Mouse (Mus musculus) testis, adult 2 months (tissue): Measurements from ENCODE around the gene Pax6. TPM values are rescaled to one million over a fixed set of nuclear protein-coding genes. Genes with fewer than 3 reads are reported as not detected.

Experiments used
- H3K27ac ChIP-seq: fragments of 200-500 bp; 2 replicates; pipeline ENCODE4 v1.5.1; 2012; ENCODE audit warnings: low read depth, low read length; ENCODE audit not compliant: control insufficient read depth, insufficient read depth
- H3K27me3 ChIP-seq: fragments of 200-500 bp; 2 replicates; pipeline ENCODE4 v1.6.1; 2012; ENCODE audit warnings: mild to moderate bottlenecking, low read length, moderate library complexity; ENCODE audit not compliant: control insufficient read depth, insufficient read depth
- H3K36me3 ChIP-seq: fragments of 200-500 bp; 2 replicates; pipeline ENCODE4 v1.6.1; 2012; ENCODE audit warnings: mild to moderate bottlenecking, low read length; ENCODE audit not compliant: control insufficient read depth, insufficient read depth
- H3K4me1 ChIP-seq: fragments of 200-500 bp; 2 replicates; pipeline ENCODE4 v1.6.1; 2012; ENCODE audit warnings: low read length; ENCODE audit not compliant: control insufficient read depth, insufficient read depth
- H3K4me3 ChIP-seq: fragments of 200-500 bp; 2 replicates; pipeline ENCODE4 v1.5.1; 2012; ENCODE audit warnings: low read depth, mild to moderate bottlenecking, low read length, moderate library complexity, mixed read lengths; ENCODE audit not compliant: control insufficient read depth
- CTCF ChIP-seq: fragments of 200-500 bp; IDR thresholded peaks from 2 replicates; pipeline ENCODE4 v1.5.1; 2012; ENCODE audit warnings: low read depth, mild to moderate bottlenecking, inconsistent platforms, low read length, moderate library complexity; ENCODE audit not compliant: control insufficient read depth, insufficient read depth, insufficient replicate concordance
- POLR2A ChIP-seq: fragments of 200-500 bp; IDR thresholded peaks from 2 replicates; pipeline ENCODE4 v1.6.1; 2012; ENCODE audit warnings: low read depth, mild to moderate bottlenecking, inconsistent platforms, low read length, moderate library complexity; ENCODE audit not compliant: control insufficient read depth
- polyA plus RNA-seq: library from polyadenylated mRNA; depleted of rRNA; stranded (reverse); fragments of >200 nt; gene quantifications from 2 replicates; pipeline ENCODE4 v1.2.3, GENCODE M21; 2012

Pax6 gene
- polyA plus RNA-seq, 1 experiment = 0.32 TPM

DNA sequence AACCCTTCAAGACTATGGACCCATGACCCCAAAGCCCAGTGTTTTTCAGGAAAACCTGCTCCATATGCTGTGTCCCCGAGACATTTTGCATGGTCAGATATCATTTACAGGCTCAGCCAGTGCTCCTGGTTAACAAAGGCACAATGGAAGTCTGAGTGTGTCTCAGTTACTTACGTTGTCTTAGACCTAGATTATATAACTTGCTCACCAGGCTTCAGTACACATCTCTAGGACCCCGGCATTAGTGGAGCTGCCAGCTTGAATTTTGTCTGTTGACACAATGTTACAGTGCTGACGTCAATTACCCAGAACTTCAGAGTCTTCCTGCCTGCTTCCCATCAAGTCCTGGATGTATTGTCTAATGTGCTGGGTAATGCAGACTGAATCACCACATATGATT, 33.1 kb downstream of the Pax6 start:
- H3K4me1 ChIP-seq = no peaks in the 10 kb centered on the region
- no peak overlapping the region for H3K4me3 ChIP-seq
- no peaks in the 10 kb centered on the region for H3K36me3 ChIP-seq
- TF ChIP-seq CTCF (no peak), POLR2A (no peak)
- H3K27ac ChIP-seq = no peak overlapping the region
- H3K27me3 ChIP-seq = no peaks in the 10 kb centered on the region

DNA sequence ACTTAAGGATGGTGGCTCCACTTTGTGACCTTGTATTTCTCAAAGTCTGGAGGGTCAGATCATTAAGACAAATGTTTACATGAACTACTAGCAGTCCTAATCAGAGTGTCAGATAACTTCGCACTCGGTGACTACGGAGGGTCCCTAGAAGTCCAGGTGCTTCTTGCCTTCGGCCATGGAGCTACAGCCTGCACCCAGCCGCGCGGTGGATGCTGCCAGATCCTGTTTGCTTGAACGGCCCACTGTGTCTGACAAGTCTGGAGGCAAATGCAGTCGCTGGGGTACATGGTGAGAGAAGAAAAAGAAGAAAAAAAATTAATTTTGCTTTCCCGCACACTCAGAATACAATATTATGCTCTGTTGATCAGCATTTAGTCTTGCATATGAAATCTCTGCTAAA, 33.9 kb downstream of the Pax6 start:
- Histone ChIP-seq H3K27me3 (no peaks in the 10 kb centered on the region), H3K4me1 (no peaks in the 10 kb centered on the region), H3K27ac (no peak overlapping the region), H3K36me3 (no peaks in the 10 kb centered on the region), H3K4me3 (no peak overlapping the region)
- TF ChIP-seq POLR2A (no peak), CTCF (no peak)

DNA sequence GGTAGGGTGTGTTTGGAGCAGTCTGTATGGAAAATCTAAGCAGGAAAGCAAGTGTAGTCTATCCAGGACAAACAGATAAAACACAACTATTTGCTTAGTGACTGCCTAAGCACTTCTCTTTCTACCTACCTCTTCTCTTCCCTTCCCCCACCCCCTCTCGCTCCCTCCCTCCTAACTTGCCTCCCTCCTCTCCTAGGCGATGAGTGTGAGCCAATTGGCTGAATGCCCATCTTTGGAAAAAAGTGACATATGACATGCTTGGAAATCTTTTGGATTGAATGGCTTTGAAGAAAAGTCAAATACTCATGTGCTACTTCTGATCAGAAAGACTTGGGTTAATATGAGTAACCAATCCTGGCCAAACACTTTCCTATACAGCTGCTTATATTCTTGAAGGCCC, 36.6 kb downstream of the Pax6 start:
- TF ChIP-seq CTCF = no peak
- TF ChIP-seq POLR2A = no peak
- H3K27me3 ChIP-seq = no peaks in the 10 kb centered on the region
- H3K36me3 ChIP-seq = no peaks in the 10 kb centered on the region
- no peak overlapping the region for H3K4me3 ChIP-seq
- no peak overlapping the region for H3K27ac ChIP-seq
- H3K4me1 ChIP-seq = no peaks in the 10 kb centered on the region

DNA sequence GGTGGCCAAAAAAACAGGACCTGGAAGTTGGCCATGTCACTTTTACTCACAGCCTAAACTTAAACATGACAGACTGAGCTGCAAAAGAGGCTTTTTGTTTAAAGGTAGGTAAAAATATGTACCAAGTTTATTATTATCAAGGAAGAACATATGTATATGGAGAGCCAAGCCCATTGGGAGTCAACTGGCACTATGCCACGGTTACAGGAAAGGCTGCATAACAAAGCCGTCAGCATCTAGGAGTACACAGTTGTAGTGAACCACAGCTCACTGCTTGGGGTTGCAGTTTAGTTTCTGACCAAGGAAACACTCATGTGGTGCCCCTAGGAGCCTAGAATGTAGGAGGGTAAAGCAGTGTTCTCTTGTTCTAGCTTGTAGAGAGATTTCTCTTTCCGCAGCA, 40.4 kb downstream of the Pax6 start:
- TF ChIP-seq POLR2A = no peak
- TF ChIP-seq CTCF = no peak
- H3K4me3 ChIP-seq = no peak overlapping the region
- no peaks in the 10 kb centered on the region for H3K4me1 ChIP-seq
- H3K36me3 ChIP-seq = no peaks in the 10 kb centered on the region
- H3K27ac ChIP-seq = no peak overlapping the region
- H3K27me3 ChIP-seq = no peaks in the 10 kb centered on the region

DNA sequence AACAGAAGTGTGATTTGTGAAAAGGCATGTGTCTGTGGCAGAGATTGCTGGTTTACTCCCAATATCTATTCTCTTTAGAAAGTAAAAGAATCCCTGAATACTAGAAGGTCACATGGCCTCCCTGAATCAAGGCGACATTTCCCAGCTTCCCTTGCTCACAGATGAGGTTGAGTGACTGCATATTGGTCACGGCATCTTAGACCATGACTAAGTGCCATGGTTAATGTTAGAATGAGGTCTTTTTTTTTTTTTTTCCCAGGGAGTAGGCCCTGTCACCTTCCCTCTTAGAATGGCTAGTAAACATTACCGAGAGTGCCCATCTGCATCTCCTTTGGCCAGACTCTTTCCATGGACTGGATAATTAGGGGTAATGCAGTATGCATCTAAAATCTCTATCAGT, 41.8 kb downstream of the Pax6 start:
- no peak overlapping the region for H3K4me3 ChIP-seq
- H3K27me3 ChIP-seq = no peaks in the 10 kb centered on the region
- no peaks in the 10 kb centered on the region for H3K36me3 ChIP-seq
- H3K27ac ChIP-seq = no peak overlapping the region
- TF ChIP-seq POLR2A (no peak), CTCF (no peak)
- no peaks in the 10 kb centered on the region for H3K4me1 ChIP-seq

GRCm38 (mm10) chr2:105715409-105716115, 46.9 kb downstream of the Pax6 start:
- Histone ChIP-seq H3K4me1 (no peaks in the 10 kb centered on the region), H3K4me3 (no peak overlapping the region), H3K27ac (no peak overlapping the region), H3K36me3 (no peaks in the 10 kb centered on the region), H3K27me3 (no peaks in the 10 kb centered on the region)
- TF ChIP-seq POLR2A = no peak
- no peak for TF ChIP-seq CTCF

GRCm38 (mm10) chr2:105726657-105727056, 58.0 kb downstream of the Pax6 start:
- Histone ChIP-seq H3K27me3 (no peaks in the 10 kb centered on the region), H3K4me1 (no peaks in the 10 kb centered on the region), H3K4me3 (no peak overlapping the region), H3K27ac (no peak overlapping the region), H3K36me3 (no peaks in the 10 kb centered on the region)
- no peak for TF ChIP-seq POLR2A
- no peak for TF ChIP-seq CTCF

DNA sequence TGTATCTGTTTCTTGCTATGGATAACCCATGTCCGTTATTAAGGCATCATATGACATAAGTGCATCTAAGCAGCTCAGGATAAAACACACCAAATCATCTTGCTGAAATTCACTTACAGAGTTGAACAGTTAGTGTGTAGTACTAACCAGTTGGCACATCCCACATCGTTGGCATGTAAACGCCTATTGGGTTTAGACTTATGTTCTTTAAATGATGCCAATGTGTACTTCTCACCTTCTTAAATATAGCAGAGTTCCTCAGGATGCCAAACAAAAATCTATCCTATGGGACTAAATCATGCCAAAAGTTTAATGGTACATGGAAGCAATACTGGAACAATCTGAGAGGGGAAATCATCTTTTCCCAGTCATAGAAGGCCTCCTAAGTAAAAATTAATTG, 62.0 kb downstream of the Pax6 start:
- Histone ChIP-seq H3K4me3 (no peak overlapping the region), H3K36me3 (no peaks in the 10 kb centered on the region), H3K27ac (no peak overlapping the region), H3K4me1 (no peaks in the 10 kb centered on the region), H3K27me3 (no peaks in the 10 kb centered on the region)
- no peak for TF ChIP-seq POLR2A
- TF ChIP-seq CTCF = no peak
